ENCODE assay signal across 20 mouse cellular contexts in genomic region chr19:40446525-40446924, GRCm38 (mm10).
"Had no signal": no experiment of that assay in that cellular context is flagged by ENCODE, and none has a peak within 500 bp of the region (broad histone marks: within the 10 kb centered on the region; RNA-seq: fewer than 3 reads in every experiment).

No protein-coding gene starts in this region.

- H3K27ac ChIP-seq: heart, adult 2 months; heart, embryonic 13.5 days; heart, embryonic 15.5 days; hindbrain, embryonic 13.5 days; hindbrain, embryonic 15.5 days; hindbrain, postnatal 0 days; kidney, embryonic 15.5 days; kidney, postnatal 0 days; limb, embryonic 10.5 days; limb, embryonic 12.5 days had no signal

- H3K4me1 ChIP-seq: hindbrain, embryonic 13.5 days; hindbrain, embryonic 15.5 days; kidney, embryonic 15.5 days; limb, embryonic 10.5 days; limb, embryonic 12.5 days had no signal

- DNase-seq: gastrocnemius, postnatal 14 days; gastrocnemius, postnatal 36 days; heart, adult 2 months; heart, postnatal 14 days; heart, postnatal 36 days; kidney, adult 11 months; kidney, adult 2 months; kidney, adult 9 months; kidney, postnatal 14 days; kidney, postnatal 36 days; liver had no signal

- H3K4me3 ChIP-seq: heart, adult 2 months; heart, embryonic 13.5 days; heart, embryonic 15.5 days; hindbrain, embryonic 13.5 days; hindbrain, embryonic 15.5 days; kidney, embryonic 15.5 days; limb, embryonic 10.5 days; limb, embryonic 12.5 days had no signal
